Mouse (Mus musculus) thymus, adult 2 months (tissue): ENCODE measurements around the gene Morc3.

Experiments used
- CTCF ChIP-seq: fragments of 200-500 bp; IDR thresholded peaks from 2 replicates; pipeline ENCODE4 v1.5.1; 2012; ENCODE audit warnings: mild to moderate bottlenecking, control low read depth, low read length, moderate library complexity, borderline replicate concordance; ENCODE audit not compliant: control insufficient read depth, poor library complexity, insufficient read depth; ENCODE audit errors: extremely low read depth
- POLR2A ChIP-seq: fragments of 200-500 bp; IDR thresholded peaks from 2 replicates; pipeline ENCODE4 v1.6.1; 2012; ENCODE audit warnings: mild to moderate bottlenecking, low read length, control low read depth, moderate library complexity; ENCODE audit not compliant: control insufficient read depth, poor library complexity, insufficient read depth; ENCODE audit errors: extremely low read depth

- TF ChIP-seq CTCF (no peak), POLR2A (no peak)
Measured at GRCm38 (mm10) chr16:93834076-93834475, 2.2 kb downstream of the Morc3 start.
